Mouse (Mus musculus): ENCODE results near the gene Fbxo7.

Fbxo7 gene

GRCm38 (mm10) chr10:86078761-86079160 lies 57.0 kb downstream of the Fbxo7 start:
- no peak for DNase-seq (ENCODE audit: low read depth, low spot score)

- no peak for DNase-seq (ENCODE audit: low read depth, low spot score)
These were observed 58.1 kb downstream of the Fbxo7 start for GRCm38 (mm10) chr10:86079921-86080320.

- no peak for DNase-seq (ENCODE audit: low read depth, low spot score)
These were observed 70.1 kb downstream of the Fbxo7 start for GRCm38 (mm10) chr10:86091919-86092318.

- no peak for DNase-seq (ENCODE audit: low read depth, low spot score)
These were observed 71.6 kb downstream of the Fbxo7 start for GRCm38 (mm10) chr10:86093109-86094035.

GRCm38 (mm10) chr10:86098363-86098762 lies 76.6 kb downstream of the Fbxo7 start:
- no peak for DNase-seq (ENCODE audit: low read depth, low spot score)

GRCm38 (mm10) chr10:86100281-86100851 lies 78.6 kb downstream of the Fbxo7 start:
- DNase-seq (ENCODE audit: low read depth, low spot score), result no peak
